Mouse (Mus musculus): ENCODE results near the gene Ate1. TPM values are rescaled to one million over a fixed set of nuclear protein-coding genes. Genes with fewer than 3 reads are reported as not detected.
"Not testable (repeated sequence)": the region's sequence is repeated elsewhere in the genome, so short reads cannot be mapped to it uniquely, and the experiment has no call there.

Gene Ate1
- polyA plus RNA-seq, 2 experiments, result 5.0 to 20.0 TPM

- H3K4me3 ChIP-seq (ENCODE audit: insufficient read depth in 1 of 2, low read depth in 2 of 2, low read length in 2 of 2), result no peak overlapping the region
- ATAC-seq (ENCODE audit: insufficient read depth), result no peak
Observed at GRCm38 (mm10) chr7:130492026-130492425, 28.1 kb downstream of the Ate1 start.

GRCm38 (mm10) chr7:130479003-130479402 lies 41.2 kb downstream of the Ate1 start:
- H3K27me3 ChIP-seq (ENCODE audit: control insufficient read depth, insufficient read depth, low read length); H3K9me3 ChIP-seq (ENCODE audit: control insufficient read depth, low read length); H3K4me1 ChIP-seq (replicated peaks; ENCODE audit: control insufficient read depth in 2 of 2, insufficient read depth in 2 of 2, low read length in 1 of 2); H3K27ac ChIP-seq; H3K4me2 ChIP-seq (ENCODE audit: low read depth); ATAC-seq (ENCODE audit: insufficient read depth); H3K36me3 ChIP-seq (replicated peaks; ENCODE audit: control insufficient read depth, insufficient read depth, low read depth); DNase-seq (ENCODE audit: low read depth in 3 of 3, low spot score in 3 of 3); H3K4me3 ChIP-seq (ENCODE audit: insufficient read depth in 1 of 2, low read depth in 2 of 2, low read length in 2 of 2); H3K9ac ChIP-seq (replicated peaks): not testable (repeated sequence)
- 63% methylated on average over 3 of the region's 3 CpGs for WGBS (ENCODE audit: insufficient replicate concordance)
- TF ChIP-seq CTCF (IDR thresholded peaks at IDR 0.05; ENCODE audit: low read depth), result peak; percentile 10; the same call in 1 of the 2 replicates

More at GRCm38 (mm10) chr7:130492026-130492425, 28.1 kb downstream of the Ate1 start:
- Histone ChIP-seq H3K36me3 (replicated peaks; ENCODE audit: control insufficient read depth, insufficient read depth, low read depth) (no peaks in the 10 kb centered on the region), H3K9me3 (ENCODE audit: control insufficient read depth, low read length) (no peaks in the 10 kb centered on the region), H3K27me3 (ENCODE audit: control insufficient read depth, insufficient read depth, low read length) (no peaks in the 10 kb centered on the region), H3K4me2 (ENCODE audit: low read depth) (no peak overlapping the region), H3K9ac (replicated peaks) (no peak overlapping the region), H3K4me1 (replicated peaks; ENCODE audit: control insufficient read depth in 2 of 2, insufficient read depth in 2 of 2, low read length in 1 of 2) (no peaks in the 10 kb centered on the region), H3K27ac (no peak overlapping the region)
- TF ChIP-seq EP300 (IDR thresholded peaks at IDR 0.05; ENCODE audit: low read depth) (no peak), CTCF (IDR thresholded peaks at IDR 0.05; ENCODE audit: low read depth) (no peak)
- DNase-seq (ENCODE audit: low read depth in 3 of 3, low spot score in 3 of 3), result no peak

GRCm38 (mm10) chr7:130475970-130476369 lies 44.2 kb downstream of the Ate1 start:
- Histone ChIP-seq H3K27me3 (ENCODE audit: control insufficient read depth, insufficient read depth, low read length) (no peaks in the 10 kb centered on the region), H3K4me3 (ENCODE audit: insufficient read depth in 1 of 2, low read depth in 2 of 2, low read length in 2 of 2) (no peak overlapping the region), H3K27ac (no peak overlapping the region), H3K4me1 (replicated peaks; ENCODE audit: control insufficient read depth in 2 of 2, insufficient read depth in 2 of 2, low read length in 1 of 2) (no peaks in the 10 kb centered on the region), H3K4me2 (ENCODE audit: low read depth) (no peak overlapping the region), H3K9ac (replicated peaks) (no peak overlapping the region), H3K36me3 (replicated peaks; ENCODE audit: control insufficient read depth, insufficient read depth, low read depth) (peaks cover 2% of the 10 kb centered on the region), H3K9me3 (ENCODE audit: control insufficient read depth, low read length) (no peaks in the 10 kb centered on the region)
- TF ChIP-seq EP300 (IDR thresholded peaks at IDR 0.05; ENCODE audit: low read depth), result no peak
- peak; percentile 76 for TF ChIP-seq CTCF (IDR thresholded peaks at IDR 0.05; ENCODE audit: low read depth)
- ATAC-seq (ENCODE audit: insufficient read depth), result no peak
- 59% methylated on average over 2 of the region's 2 CpGs for WGBS (ENCODE audit: insufficient replicate concordance)
- DNase-seq (ENCODE audit: low read depth in 3 of 3, low spot score in 3 of 3), result peak in 2 of 3 experiments; percentile 4 to 9

GRCm38 (mm10) chr7:130473881-130474280 lies 46.3 kb downstream of the Ate1 start:
- no peaks in the 10 kb centered on the region for H3K27me3 ChIP-seq (ENCODE audit: control insufficient read depth, insufficient read depth, low read length)
- no peak overlapping the region for H3K4me3 ChIP-seq (ENCODE audit: insufficient read depth in 1 of 2, low read depth in 2 of 2, low read length in 2 of 2)
- no peaks in the 10 kb centered on the region for H3K4me1 ChIP-seq (replicated peaks; ENCODE audit: control insufficient read depth in 2 of 2, insufficient read depth in 2 of 2, low read length in 1 of 2)
- no peaks in the 10 kb centered on the region; the same call in 1 of the 2 replicates for H3K36me3 ChIP-seq (replicated peaks; ENCODE audit: control insufficient read depth, insufficient read depth, low read depth)
- no peaks in the 10 kb centered on the region for H3K9me3 ChIP-seq (ENCODE audit: control insufficient read depth, low read length)
- no peak overlapping the region for H3K27ac ChIP-seq
- 62% methylated on average over 3 of the region's 3 CpGs for WGBS (ENCODE audit: insufficient replicate concordance)
- ATAC-seq (ENCODE audit: insufficient read depth) (no peak), DNase-seq (ENCODE audit: low read depth in 3 of 3, low spot score in 3 of 3) (no peak)
- TF ChIP-seq EP300 (IDR thresholded peaks at IDR 0.05; ENCODE audit: low read depth), result no peak
- no peak for TF ChIP-seq CTCF (IDR thresholded peaks at IDR 0.05; ENCODE audit: low read depth)
- H3K9ac ChIP-seq (replicated peaks), result no peak overlapping the region
- no peak overlapping the region for H3K4me2 ChIP-seq (ENCODE audit: low read depth)

GRCm38 (mm10) chr7:130472683-130473082 lies 47.5 kb downstream of the Ate1 start:
- 77% methylated on average over 6 of the region's 6 CpGs for WGBS (ENCODE audit: insufficient replicate concordance)
- no peak for DNase-seq (ENCODE audit: low read depth in 3 of 3, low spot score in 3 of 3)

More at GRCm38 (mm10) chr7:130472683-130473082, 47.5 kb downstream of the Ate1 start:
- TF ChIP-seq EP300 (IDR thresholded peaks at IDR 0.05; ENCODE audit: low read depth) (no peak), CTCF (IDR thresholded peaks at IDR 0.05; ENCODE audit: low read depth) (no peak)
- H3K27ac ChIP-seq, result no peak overlapping the region
- no peaks in the 10 kb centered on the region for H3K4me1 ChIP-seq (replicated peaks; ENCODE audit: control insufficient read depth in 2 of 2, insufficient read depth in 2 of 2, low read length in 1 of 2)
- H3K9ac ChIP-seq (replicated peaks), result no peak overlapping the region
- no peaks in the 10 kb centered on the region; the same call in 1 of the 2 replicates for H3K36me3 ChIP-seq (replicated peaks; ENCODE audit: control insufficient read depth, insufficient read depth, low read depth)
- no peaks in the 10 kb centered on the region for H3K27me3 ChIP-seq (ENCODE audit: control insufficient read depth, insufficient read depth, low read length)
- H3K4me3 ChIP-seq (ENCODE audit: insufficient read depth in 1 of 2, low read depth in 2 of 2, low read length in 2 of 2), result no peak overlapping the region
- no peak for ATAC-seq (ENCODE audit: insufficient read depth)
- no peak overlapping the region for H3K4me2 ChIP-seq (ENCODE audit: low read depth)
- no peaks in the 10 kb centered on the region for H3K9me3 ChIP-seq (ENCODE audit: control insufficient read depth, low read length)
